Mouse (Mus musculus): Measurements from ENCODE around the gene 3110082J24Rik.

DNA sequence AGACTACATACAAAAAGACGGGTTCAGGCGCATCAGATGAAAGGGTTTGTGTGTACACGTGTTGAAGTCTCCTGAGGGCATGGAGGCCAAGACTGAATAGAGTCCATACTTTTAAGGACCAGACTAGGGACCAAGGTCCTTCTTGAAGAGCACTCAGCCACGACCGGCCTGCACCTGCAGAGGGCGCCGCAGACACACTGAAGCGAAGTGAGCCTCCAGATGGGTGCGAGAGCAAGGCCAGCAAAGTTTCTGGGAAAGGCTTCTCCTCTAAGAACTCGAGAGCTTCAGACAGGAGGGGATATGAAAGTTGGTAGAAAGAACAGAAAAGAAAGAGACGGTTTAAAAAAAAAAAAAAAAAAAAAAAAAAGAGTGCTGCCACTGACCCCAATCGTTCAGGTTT lies 1.5 kb downstream of the 3110082J24Rik start:
- TF ChIP-seq CTCF (IDR thresholded peaks at IDR 0.05), result peak; percentile 68
- TF ChIP-seq EP300 (IDR thresholded peaks at IDR 0.05), result no peak

Data from lung, postnatal 0 days (tissue).